Mouse (Mus musculus) neural tube, embryonic 10.5 days (tissue): ENCODE data around the gene Mapk3.

Experiments used
- DNase-seq: peaks from one replicate; pipeline ENCODE4 v3.0.0-alpha.2; 2017; ENCODE audit warnings: low spot score; ENCODE audit errors: extremely low spot score

Gene Mapk3

DNA sequence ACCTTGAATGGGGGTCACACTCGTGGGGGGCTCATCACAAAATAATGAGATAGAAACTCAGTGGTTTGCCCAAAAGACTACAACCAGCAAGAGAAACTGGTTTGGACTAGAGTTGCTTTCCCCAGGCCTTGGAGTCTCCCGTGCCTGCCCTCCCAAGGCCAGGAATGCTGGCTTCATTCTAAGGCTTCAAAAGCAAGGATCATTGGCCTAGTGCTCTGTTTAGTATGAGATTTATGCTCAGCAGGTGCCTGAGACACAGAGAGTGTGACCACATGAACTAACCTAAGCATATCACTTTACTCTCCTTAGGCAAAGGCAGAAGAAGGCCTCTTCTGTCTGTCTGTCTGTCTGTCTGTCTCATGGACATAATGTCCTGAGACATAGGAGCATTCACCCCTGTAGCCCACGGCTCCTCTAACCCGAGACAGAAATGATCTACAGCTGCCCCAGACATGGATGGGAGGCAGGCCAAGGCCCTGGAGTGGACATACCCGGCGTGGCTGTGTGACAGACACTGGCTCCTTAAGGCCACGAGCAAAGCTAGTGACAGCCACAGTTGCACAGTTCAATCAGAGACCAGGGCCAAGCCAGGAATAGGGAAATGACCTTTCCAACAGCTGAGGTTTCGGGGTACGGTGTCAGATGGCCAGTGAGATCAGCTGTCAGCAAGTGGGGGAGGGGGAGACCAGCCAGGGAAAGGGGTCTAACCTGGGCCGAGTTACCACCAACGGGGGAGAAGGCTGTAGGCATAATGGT is 42.9 kb downstream of the Mapk3 start:
- no peak for DNase-seq

DNA sequence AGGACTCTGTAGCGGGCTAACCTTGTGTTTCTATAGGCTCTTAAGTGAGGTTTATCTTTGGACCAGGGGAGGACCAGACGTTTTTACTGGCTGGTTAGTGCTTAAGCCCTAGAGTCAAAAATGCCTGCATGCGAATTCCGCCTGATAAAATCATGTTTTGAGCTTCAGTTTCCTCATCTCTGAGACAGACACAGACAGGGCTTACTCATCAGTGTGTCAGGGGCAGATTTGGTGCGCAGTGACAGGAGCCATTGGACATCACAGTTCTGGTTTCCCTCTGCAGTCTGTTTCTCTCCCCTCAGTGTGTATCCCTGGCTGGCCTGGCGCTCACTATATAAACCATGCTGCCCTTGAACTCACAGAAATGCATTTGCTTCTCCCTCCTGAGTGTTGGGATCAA is 43.8 kb downstream of the Mapk3 start:
- no peak for DNase-seq

DNA sequence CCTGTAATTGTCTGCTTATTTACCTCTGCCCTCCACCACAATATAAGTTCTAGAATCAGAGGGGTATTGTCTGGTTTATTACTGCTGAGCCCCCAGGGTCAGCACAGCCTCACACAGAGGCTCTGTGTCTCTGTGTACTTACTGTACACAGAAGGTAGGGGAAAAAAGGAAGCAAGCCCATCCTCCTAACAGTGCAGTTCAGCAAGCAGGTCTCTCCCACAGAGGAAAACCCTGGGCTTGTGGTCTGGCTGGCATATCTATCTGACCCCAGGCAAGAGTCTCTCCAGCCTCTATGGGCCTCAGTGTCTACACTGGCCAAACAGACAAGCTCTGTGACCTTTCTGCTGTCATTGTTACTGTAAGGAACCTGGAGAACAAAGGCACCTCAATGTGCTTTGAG is 44.4 kb downstream of the Mapk3 start:
- no peak for DNase-seq

DNA sequence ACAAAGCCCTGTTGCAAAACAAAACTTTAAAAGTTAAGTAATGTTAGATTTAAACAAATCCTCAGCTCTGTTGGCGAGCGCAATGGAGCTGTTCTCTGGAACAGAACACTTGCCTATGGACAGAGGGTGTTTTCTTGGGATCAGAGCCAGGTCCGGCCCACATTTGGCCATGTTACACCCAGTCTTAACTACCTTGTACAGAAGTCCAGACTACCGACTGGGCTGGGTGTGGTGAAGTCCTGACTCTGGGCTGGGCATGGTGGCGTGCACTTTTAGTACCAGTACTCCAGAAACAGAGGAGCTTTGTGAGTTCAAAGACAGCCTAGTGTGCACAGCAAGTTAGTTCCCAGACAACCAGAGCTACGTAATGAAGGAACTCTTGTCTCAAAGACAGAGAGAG is 47.6 kb downstream of the Mapk3 start:
- no peak for DNase-seq

DNA sequence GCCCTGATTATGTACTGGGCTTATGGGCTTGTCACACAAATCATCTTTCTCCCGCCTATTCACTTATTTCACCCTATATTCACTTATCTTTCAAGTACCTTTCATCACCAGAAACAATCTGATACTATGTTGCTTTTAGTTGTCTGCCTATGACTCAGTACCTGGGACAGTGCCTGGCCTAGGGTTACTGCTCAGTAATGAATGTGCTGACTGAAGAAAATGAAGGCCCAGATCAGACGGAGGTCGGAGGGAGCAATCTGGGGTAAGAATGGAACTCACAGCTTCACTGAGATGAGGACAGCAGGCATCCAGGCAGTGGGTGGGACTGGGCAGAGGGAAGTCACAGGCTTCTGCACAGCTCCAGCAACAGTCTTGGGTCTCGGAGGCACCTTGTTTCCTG is 48.0 kb downstream of the Mapk3 start:
- DNase-seq = no peak

DNA sequence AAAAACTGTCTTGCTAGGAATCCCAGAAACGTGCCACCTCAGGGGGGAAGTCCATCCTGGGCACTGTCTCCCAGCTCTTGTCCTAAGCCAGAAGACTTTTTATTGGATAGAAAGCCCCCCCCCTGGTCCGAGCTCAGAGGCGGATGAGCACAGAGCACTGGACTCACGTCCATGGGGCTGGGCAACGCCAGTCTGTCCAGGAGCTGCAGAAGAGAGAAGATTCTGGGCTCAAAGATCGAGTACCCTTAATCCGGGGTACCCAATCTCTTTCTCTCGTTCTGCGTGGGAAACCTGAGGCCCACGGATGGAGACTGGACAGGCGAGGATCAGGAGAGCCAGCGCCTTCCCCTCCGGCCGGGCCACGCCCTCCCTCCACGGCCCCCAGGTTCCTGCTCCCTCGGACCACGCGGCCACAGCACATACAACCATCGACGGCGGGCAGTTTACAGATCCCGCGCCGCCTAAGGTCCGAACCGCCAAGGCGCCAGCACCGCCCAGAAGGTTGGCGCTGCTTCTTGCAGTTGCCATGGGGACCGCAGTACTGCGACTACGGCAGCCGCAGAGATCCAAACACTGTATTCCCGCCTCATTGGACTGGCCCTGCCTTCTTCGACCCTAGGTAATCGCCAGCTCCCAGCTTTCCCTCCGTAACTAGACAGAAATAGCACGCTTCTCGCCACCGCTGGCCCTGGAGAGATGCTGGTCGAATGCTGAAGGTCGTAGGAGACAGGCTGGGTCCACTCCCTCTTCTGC is 49.5 kb downstream of the Mapk3 start:
- peak; percentile 88 for DNase-seq

DNA sequence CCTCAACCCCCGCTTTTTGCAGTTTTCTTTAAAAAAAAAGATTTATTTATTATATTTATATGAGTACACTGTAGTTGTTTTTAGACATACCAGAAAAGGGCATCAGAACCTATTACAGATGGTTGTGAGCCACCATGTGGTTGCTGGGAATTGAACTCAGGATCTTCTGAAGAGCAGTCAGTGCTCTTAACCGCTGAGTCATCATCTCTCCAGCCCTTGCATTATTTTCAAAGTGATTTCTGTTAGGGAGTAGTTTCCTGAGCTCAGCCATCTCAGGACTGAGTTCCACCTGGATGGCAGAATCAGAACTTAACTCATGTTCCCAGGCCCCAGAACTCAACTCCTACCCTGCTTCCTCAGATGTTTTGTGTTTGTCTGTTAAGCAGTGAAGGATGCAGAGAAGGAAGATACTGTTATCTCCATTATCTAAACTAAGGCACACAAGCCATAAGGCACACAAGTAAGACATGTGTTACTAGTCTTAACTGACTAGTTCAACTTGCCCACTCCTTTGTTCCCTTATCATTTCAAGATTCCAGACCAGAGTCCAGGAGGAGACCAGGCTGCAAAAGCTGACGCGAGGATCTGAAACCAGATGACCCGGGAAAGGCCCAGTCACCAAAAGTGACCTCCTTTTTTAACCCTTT is 50.4 kb downstream of the Mapk3 start:
- DNase-seq = no peak
